In the genomic region with DNA sequence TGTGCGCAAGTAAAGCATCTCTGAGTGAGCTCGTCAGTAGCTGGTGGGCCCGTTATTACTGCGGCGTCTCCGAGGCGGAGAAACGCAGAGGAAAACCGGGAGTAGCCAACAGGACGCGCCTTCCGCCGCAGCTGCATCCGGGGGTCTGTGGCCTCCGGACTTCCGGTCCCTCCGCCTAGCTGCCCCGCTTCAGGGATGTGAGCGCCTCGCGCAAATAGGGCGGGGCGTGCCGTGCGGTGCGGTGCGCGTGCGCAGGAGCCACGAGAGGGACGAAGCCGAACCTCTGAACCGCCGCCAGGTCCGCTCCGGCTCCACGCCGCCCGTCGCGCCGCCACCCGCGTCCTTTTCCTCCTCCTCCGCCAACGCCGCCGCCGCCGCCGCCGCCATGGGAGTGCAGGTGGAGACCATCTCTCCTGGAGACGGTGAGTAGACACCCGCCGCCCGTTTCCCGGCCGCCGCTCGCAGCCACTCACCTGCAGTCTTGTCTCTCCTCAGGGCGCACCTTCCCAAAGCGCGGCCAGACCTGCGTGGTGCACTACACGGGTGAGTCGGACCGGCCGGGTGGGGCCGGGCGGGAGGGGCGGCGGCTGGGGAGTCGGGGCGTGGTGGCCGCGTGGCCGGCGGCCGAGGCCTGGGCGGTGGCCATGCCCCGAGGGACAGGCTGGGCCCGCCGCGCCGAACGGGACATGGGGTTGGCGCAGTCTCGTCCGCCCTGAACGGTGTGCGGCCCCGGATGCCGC, we compare ENCODE assay signal across 8 mouse cellular contexts. TPM values are rescaled to one million over a fixed set of nuclear protein-coding genes. Genes with fewer than 3 reads are reported as not detected.
DNase-seq lines count a peak whose midpoint lies in the region; ATAC-seq and TF ChIP-seq lines count a peak whose summit lies in the region.

A gene (plus strand): TSS at position 161 of the 740 bp plus-strand sequence.

- intact Hi-C loops in heart, postnatal 36 days (cut with DNase I), result loop anchor here (2.0 kb wide), 2 partner anchors 32 to 48 kb away; a partner anchor contains a TSS

- H3K27me3 ChIP-seq in E14TG2a.4 (ENCODE audit: insufficient read depth, low read length), result no peaks in the 10 kb centered on the region
- no peaks in the 10 kb centered on the region for H3K27me3 ChIP-seq in forebrain, embryonic 16.5 days (replicated peaks; ENCODE audit: control insufficient read depth, insufficient read depth, low read length)
- H3K27me3 ChIP-seq in lung, embryonic 14.5 days (ENCODE audit: insufficient read depth, low read length), result no peaks in the 10 kb centered on the region
- no peaks in the 10 kb centered on the region for H3K27me3 ChIP-seq in thymus, adult 2 months (ENCODE audit: control insufficient read depth, insufficient read depth, low read length)

- peaks cover 53% of the 10 kb centered on the region for H3K4me1 ChIP-seq in E14TG2a.4 (replicated peaks; ENCODE audit: low read depth, low read length)
- peaks cover 33% of the 10 kb centered on the region for H3K4me1 ChIP-seq in forebrain, embryonic 16.5 days (replicated peaks; ENCODE audit: control insufficient read depth, insufficient read depth, low read length)
- H3K4me1 ChIP-seq in lung, embryonic 14.5 days (ENCODE audit: insufficient read depth), result peaks cover 11% of the 10 kb centered on the region
- H3K4me1 ChIP-seq in olfactory bulb, adult 2 months (ENCODE audit: control insufficient read depth, insufficient read depth, low read length), result peaks cover 26% of the 10 kb centered on the region
- H3K4me1 ChIP-seq in thymus, adult 2 months (replicated peaks; ENCODE audit: control insufficient read depth, insufficient read depth, low read length), result peaks cover 24% of the 10 kb centered on the region

- no peaks in the 10 kb centered on the region for H3K9me3 ChIP-seq in E14TG2a.4 (ENCODE audit: low read length)
- no peaks in the 10 kb centered on the region for H3K9me3 ChIP-seq in forebrain, embryonic 16.5 days (ENCODE audit: control insufficient read depth, low read length)
- no peaks in the 10 kb centered on the region for H3K9me3 ChIP-seq in lung, embryonic 14.5 days (ENCODE audit: low read depth, low read length)

- peak; percentile 98 for ATAC-seq in forebrain, embryonic 16.5 days
- ATAC-seq in lung, embryonic 14.5 days (ENCODE audit: insufficient read depth), result peak; percentile 98

- H3K27ac ChIP-seq in forebrain, embryonic 16.5 days (ENCODE audit: low read length), result peak within 1 kb of the TSS; percentile 81
- H3K27ac ChIP-seq in layer of hippocampus, adult 2 months, result peak within 1 kb of the TSS; percentile 95
- H3K27ac ChIP-seq in lung, embryonic 14.5 days (ENCODE audit: low read depth), result peak within 1 kb of the TSS; percentile 95
- H3K27ac ChIP-seq in olfactory bulb, adult 2 months (ENCODE audit: insufficient read depth, low read depth, low read length), result peak within 1 kb of the TSS; percentile 83
- peak within 1 kb of the TSS; percentile 61 for H3K27ac ChIP-seq in thymus, adult 2 months (ENCODE audit: control insufficient read depth, insufficient read depth, low read length)

- TF ChIP-seq CTCF in E14TG2a.4 (conservative IDR thresholded peaks at IDR 0.05; ENCODE audit: low read length), result no peak
- peak; percentile 36 for TF ChIP-seq CTCF in layer of hippocampus, adult 2 months (conservative IDR thresholded peaks at IDR 0.05)
- peak; percentile 3; the same call in 1 of the 2 replicates for TF ChIP-seq CTCF in lung, embryonic 14.5 days (IDR thresholded peaks at IDR 0.05; ENCODE audit: low read depth)
- no peak for TF ChIP-seq CTCF in olfactory bulb, adult 2 months (IDR thresholded peaks at IDR 0.05; ENCODE audit: insufficient read depth, low read depth, low read length)
- no peak; the same call in 1 of the 2 replicates for TF ChIP-seq CTCF in thymus, adult 2 months (IDR thresholded peaks at IDR 0.05; ENCODE audit: borderline replicate concordance, control insufficient read depth, extremely low read depth, insufficient read depth, low read length, poor library complexity)

- peak within 1 kb of the TSS; percentile 90 for H3K4me3 ChIP-seq in E14TG2a.4 (replicated peaks; ENCODE audit: low read length)
- H3K4me3 ChIP-seq in forebrain, embryonic 16.5 days (replicated peaks; ENCODE audit: low read length), result peak within 1 kb of the TSS; percentile 91
- peak within 1 kb of the TSS; percentile 93 for H3K4me3 ChIP-seq in layer of hippocampus, adult 2 months
- peak within 1 kb of the TSS; percentile 94 for H3K4me3 ChIP-seq in lung, embryonic 14.5 days (ENCODE audit: low read depth, low read length)
- H3K4me3 ChIP-seq in olfactory bulb, adult 2 months (ENCODE audit: insufficient read depth, low read depth, low read length), result peak within 1 kb of the TSS; percentile 87
- H3K4me3 ChIP-seq in thymus, adult 2 months (ENCODE audit: control insufficient read depth, insufficient read depth, low read length), result peak within 1 kb of the TSS; percentile 65

- peak; percentile 89 for TF ChIP-seq POLR2A in olfactory bulb, adult 2 months (IDR thresholded peaks at IDR 0.05; ENCODE audit: insufficient read depth, low read depth, low read length)
- TF ChIP-seq POLR2A in thymus, adult 2 months (IDR thresholded peaks at IDR 0.05; ENCODE audit: control insufficient read depth, extremely low read depth, insufficient read depth, low read length, poor library complexity), result peak; percentile 43; the same call in 1 of the 2 replicates

- peak; percentile 81 for DNase-seq in c-Kit-positive CD71-positive TER-119-positive erythroid progenitor cells, embryonic 14.5 days (ENCODE audit: low spot score)
- peak; percentile 98 for DNase-seq in heart, postnatal 36 days
- DNase-seq in layer of hippocampus, adult 2 months (ENCODE audit: low spot score in 2 of 2), result peak; percentile 96 to 97
- peak; percentile 99 for DNase-seq in lung, embryonic 14.5 days
- peak; percentile 94 for DNase-seq in thymus, adult 2 months

- H3K9ac ChIP-seq in forebrain, embryonic 16.5 days (replicated peaks; ENCODE audit: low read depth, low read length), result peak within 1 kb of the TSS; percentile 94
- H3K9ac ChIP-seq in lung, embryonic 14.5 days, result peak within 1 kb of the TSS; percentile 97

- H3K36me3 ChIP-seq in E14TG2a.4 (ENCODE audit: insufficient read depth, low read length), result peaks cover 39% of the 10 kb centered on the region
- peaks cover 8% of the 10 kb centered on the region; the same call in 1 of the 2 replicates for H3K36me3 ChIP-seq in forebrain, embryonic 16.5 days (ENCODE audit: control insufficient read depth, insufficient read depth)
- H3K36me3 ChIP-seq in lung, embryonic 14.5 days (ENCODE audit: insufficient read depth), result peaks cover 33% of the 10 kb centered on the region
- H3K36me3 ChIP-seq in thymus, adult 2 months (ENCODE audit: control insufficient read depth, insufficient read depth, low read length), result peaks cover 12% of the 10 kb centered on the region; the same call in 1 of the 2 replicates

- under 1% methylated on average over 90 of the region's 93 CpGs for WGBS in forebrain, embryonic 16.5 days
- WGBS in lung, embryonic 14.5 days, result under 1% methylated on average over 86 of the region's 93 CpGs
- WGBS in olfactory bulb, adult 2 months, result 0% methylated on average over 78 of the region's 93 CpGs
- under 1% methylated on average over 87 of the region's 93 CpGs for WGBS in thymus, adult 2 months

- peak within 1 kb of the TSS; percentile 83 for H3K4me2 ChIP-seq in forebrain, embryonic 16.5 days (ENCODE audit: low read length)
- H3K4me2 ChIP-seq in lung, embryonic 14.5 days, result peak within 1 kb of the TSS; percentile 72

RNA-seq across cellular contexts. Expression of the gene that starts here (rescaled TPM):
- 610 and 624 TPM in 2 replicates for polyA plus RNA-seq in forebrain, embryonic 16.5 days (2015; fragmentation: Nextera tagmentation; extraction: Ambion mirVana)
- total RNA-seq in heart, postnatal 36 days (2021), result 100 to 1,000 TPM; 213 to 229 TPM
- total RNA-seq in layer of hippocampus, adult 2 months (2021), result 100 to 1,000 TPM; 892 to 923 TPM
- 861 and 873 TPM in 2 replicates for polyA plus RNA-seq in lung, embryonic 14.5 days (2014; fragmentation: Nextera tagmentation; extraction: Ambion mirVana)
- polyA plus RNA-seq in olfactory bulb, adult 2 months (2012; ENCODE audit: insufficient read depth, insufficient read length, low replicate concordance, missing spikeins), result 795 TPM in 1 of 2 replicates, not detected in the other
- polyA plus RNA-seq in thymus, adult 2 months (2012; rRNA removed), result 126 and 146 TPM in 2 replicates

Comparison
In these comparisons a context has a peak if more than half of its experiments do, and no peak if none do; other contexts are left out.
1. Peak in every context shown above with its lines: DNase-seq, ATAC-seq, H3K4me3 ChIP-seq and H3K27ac ChIP-seq.
2. CTCF ChIP-seq: peak in layer of hippocampus, adult 2 months (single experiment) and lung, embryonic 14.5 days (single experiment); none in E14TG2a.4 (single experiment), olfactory bulb, adult 2 months (single experiment) and thymus, adult 2 months (single experiment).